Mouse (Mus musculus) liver, adult 2 months (tissue): ENCODE data around the gene Naa25. TPM values are rescaled to one million over a fixed set of nuclear protein-coding genes. Genes with fewer than 3 reads are reported as not detected.

ENCODE experiments used
- DNase-seq: peaks from one replicate; pipeline ENCODE4 v3.0.0-alpha.2; 2011; ENCODE audit warnings: low read depth, low spot score; ENCODE audit errors: extremely low read depth
- H3K27ac ChIP-seq: fragments of 200-500 bp; replicated peaks from 2 replicates; pipeline ENCODE4 v1.5.1; 2012; ENCODE audit warnings: low read depth, mild to moderate bottlenecking, control low read depth, inconsistent platforms, low read length; ENCODE audit not compliant: insufficient read depth
- H3K27me3 ChIP-seq: fragments of 200-500 bp; 2 replicates; pipeline ENCODE4 v1.6.1; 2012; ENCODE audit warnings: mild to moderate bottlenecking, moderate library complexity, low read length, inconsistent platforms; ENCODE audit not compliant: control insufficient read depth, insufficient read depth
- H3K36me3 ChIP-seq: fragments of 200-500 bp; 2 replicates; pipeline ENCODE4 v1.6.1; 2012; ENCODE audit warnings: low read length, inconsistent platforms; ENCODE audit not compliant: control insufficient read depth, insufficient read depth
- H3K4me1 ChIP-seq: fragments of 200-500 bp; 2 replicates; pipeline ENCODE4 v1.6.1; 2011; ENCODE audit warnings: low read length; ENCODE audit not compliant: control insufficient read depth, insufficient read depth
- H3K4me3 ChIP-seq: fragments of 200-500 bp; 2 replicates; pipeline ENCODE4 v1.5.1; 2011; ENCODE audit warnings: low read depth, mild to moderate bottlenecking, control low read depth, low read length, moderate library complexity; ENCODE audit not compliant: insufficient read depth
- H3K79me2 ChIP-seq: fragments of 200-500 bp; 2 replicates; pipeline ENCODE4 v1.6.1; 2012; ENCODE audit warnings: inconsistent platforms, mild to moderate bottlenecking, low read length, moderate library complexity; ENCODE audit not compliant: control insufficient read depth, insufficient read depth
- H3K9ac ChIP-seq: fragments of 200-500 bp; 2 replicates; pipeline ENCODE4 v1.6.1; 2012; ENCODE audit warnings: low read depth, mild to moderate bottlenecking, control low read depth, inconsistent platforms, low read length
- CTCF ChIP-seq: fragments of 200-500 bp; IDR thresholded peaks from 2 replicates; pipeline ENCODE4 v1.5.1; 2011; ENCODE audit warnings: low read depth, low read length, control low read depth
- POLR2A ChIP-seq: fragments of 200-500 bp; IDR thresholded peaks from 2 replicates; pipeline ENCODE4 v1.6.1; 2011; ENCODE audit warnings: low read length, control low read depth; ENCODE audit not compliant: insufficient read depth; ENCODE audit errors: extremely low read depth
- WGBS: fragments of 180-500 bp; shearing (Covaris S2); methylation state at CpG from one replicate; pipeline ENCODE4 v1.1.7; 2018; 5-methylcytosine and 5-hydroxymethylcytosine counted together
- polyA plus RNA-seq: library from polyadenylated mRNA; depleted of rRNA; stranded (reverse); fragments of >200 nt; gene quantifications from 2 replicates; pipeline ENCODE4 v1.2.3, GENCODE M21; 2012; rRNA removed
- total RNA-seq: library from RNA; depleted of rRNA; stranded (reverse); fragments of >200 nt; gene quantifications from 2 replicates; pipeline ENCODE4 v1.2.3, GENCODE M21; 2014; rRNA removed

Naa25 gene
- 8.6 and 8.9 TPM in 2 replicates for total RNA-seq
- polyA plus RNA-seq, result 5.8 and 7.6 TPM in 2 replicates

DNA sequence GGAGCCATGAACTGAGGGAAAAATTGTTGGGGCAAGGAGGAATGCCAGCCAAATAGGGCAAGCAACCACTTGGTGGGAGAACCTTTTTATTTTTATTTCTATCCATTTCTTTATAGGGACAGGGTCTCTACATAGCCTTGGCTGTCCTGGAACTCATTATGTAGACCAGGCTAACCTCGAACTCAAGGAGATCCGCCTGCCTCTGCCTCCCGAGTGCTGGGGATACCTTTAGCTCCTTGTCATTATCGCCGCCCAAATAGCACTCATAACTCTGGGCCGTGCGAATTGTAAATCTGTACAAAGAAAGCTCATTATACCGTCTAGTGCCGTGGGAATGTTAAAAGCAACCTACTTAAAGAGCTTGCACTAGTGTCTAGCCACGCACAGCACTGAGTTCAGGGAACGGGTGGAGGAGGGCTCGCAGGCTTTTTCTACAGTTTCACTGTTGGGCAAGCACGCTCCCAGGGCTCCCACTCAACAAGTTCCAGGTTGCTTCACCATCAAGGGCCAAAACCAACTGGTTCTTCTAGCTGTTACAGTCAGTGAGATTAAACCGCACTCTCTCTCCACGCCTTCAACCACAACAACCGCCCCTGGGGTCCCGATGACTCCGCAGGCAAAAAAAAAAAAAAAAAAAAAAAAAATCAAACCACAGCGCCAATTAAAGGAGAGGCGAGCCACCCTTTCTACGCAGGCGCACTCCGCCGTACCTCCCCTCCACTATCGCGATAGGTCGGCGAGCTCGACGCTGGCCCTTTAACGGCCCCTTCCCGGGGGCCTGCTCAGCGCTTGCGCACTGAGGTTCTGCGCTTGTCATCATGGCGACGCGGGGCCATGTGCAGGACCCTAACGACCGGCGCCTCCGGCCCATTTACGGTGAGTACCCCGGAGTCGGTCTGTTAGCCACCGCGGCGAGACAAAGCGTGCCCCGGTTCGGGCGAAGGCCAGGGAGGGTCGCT, at the start of gene Naa25:
Gene Naa25, plus strand, starts transcription at position 750 of the 959 bp plus-strand sequence.
- peak within 1 kb of the TSS; percentile 90 for H3K4me3 ChIP-seq
- DNase-seq, result peak; percentile 79
- TF ChIP-seq POLR2A (peak; percentile 39; the same call in 1 of the 2 replicates), CTCF (no peak)
- H3K27ac ChIP-seq, result peak within 1 kb of the TSS; percentile 71
- H3K27me3 ChIP-seq, result no peaks in the 10 kb centered on the region
- H3K36me3 ChIP-seq, result no peaks in the 10 kb centered on the region
- WGBS, result 7% methylated on average over 53 of the region's 53 CpGs
- H3K4me1 ChIP-seq, result peaks cover 24% of the 10 kb centered on the region
- peaks cover 27% of the 10 kb centered on the region for H3K79me2 ChIP-seq
- H3K9ac ChIP-seq, result peak within 1 kb of the TSS; percentile 93

DNA sequence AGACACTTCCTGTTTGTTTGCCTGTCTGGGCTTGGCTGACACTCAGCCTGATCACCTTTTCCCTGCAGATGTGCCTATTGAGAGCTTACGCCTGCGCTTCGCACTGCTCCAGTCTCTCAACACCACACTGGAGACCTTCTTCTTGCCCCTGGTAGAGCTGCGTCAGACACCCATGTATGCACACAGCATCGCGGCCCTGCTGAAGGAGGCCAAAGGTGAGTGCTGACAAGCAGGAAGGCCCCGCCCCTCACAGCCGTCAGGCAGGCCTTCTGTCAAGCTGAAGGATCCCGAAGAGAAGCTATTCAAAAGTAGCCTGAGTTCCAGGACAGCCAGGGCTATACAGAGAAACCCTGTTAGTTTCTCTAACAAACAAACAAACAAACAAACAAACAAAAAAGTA, 38.5 kb upstream of the Naa25 start:
- H3K4me3 ChIP-seq, result no peak overlapping the region
- no peaks in the 10 kb centered on the region for H3K4me1 ChIP-seq
- 65% methylated on average over 9 of the region's 9 CpGs for WGBS
- H3K79me2 ChIP-seq, result no peaks in the 10 kb centered on the region
- DNase-seq, result no peak
- no peaks in the 10 kb centered on the region for H3K27me3 ChIP-seq
- no peak overlapping the region for H3K9ac ChIP-seq
- no peak for TF ChIP-seq POLR2A
- no peak for TF ChIP-seq CTCF
- no peak overlapping the region for H3K27ac ChIP-seq
- peaks cover 26% of the 10 kb centered on the region for H3K36me3 ChIP-seq

GRCm38 (mm10) chr5:121361696-121362095, 36.0 kb upstream of the Naa25 start:
- 92% methylated on average over 5 of the region's 5 CpGs for WGBS
- no peaks in the 10 kb centered on the region for H3K4me1 ChIP-seq
- TF ChIP-seq POLR2A (no peak), CTCF (no peak)
- H3K27me3 ChIP-seq, result no peaks in the 10 kb centered on the region
- H3K79me2 ChIP-seq, result no peaks in the 10 kb centered on the region
- DNase-seq, result no peak
- no peak overlapping the region for H3K27ac ChIP-seq
- H3K9ac ChIP-seq, result no peak overlapping the region
- peaks cover 20% of the 10 kb centered on the region for H3K36me3 ChIP-seq
- H3K4me3 ChIP-seq, result no peak overlapping the region

DNA sequence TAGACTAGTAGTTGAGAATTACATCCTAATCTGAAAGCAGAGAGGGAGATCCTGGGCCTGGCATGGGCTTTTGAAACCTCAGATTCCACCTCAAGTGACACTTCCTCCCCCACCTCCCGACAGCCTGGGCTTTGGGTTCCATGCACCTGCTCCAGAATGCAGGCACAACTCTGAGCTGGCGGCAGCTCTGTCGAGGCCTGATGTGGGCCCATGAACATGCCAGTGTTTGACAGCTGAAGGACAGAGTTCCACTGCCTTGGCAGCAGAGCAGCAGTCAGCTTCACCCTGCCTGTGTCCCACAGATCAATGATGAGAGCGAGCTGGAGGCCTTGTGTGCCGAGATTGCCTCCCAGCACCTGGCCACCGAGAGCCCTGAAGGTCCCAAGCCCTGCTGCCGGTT, 34.3 kb upstream of the Naa25 start:
- no peak overlapping the region for H3K4me3 ChIP-seq
- TF ChIP-seq POLR2A, result no peak
- TF ChIP-seq CTCF, result no peak
- H3K9ac ChIP-seq, result no peak overlapping the region
- no peak for DNase-seq
- no peaks in the 10 kb centered on the region for H3K79me2 ChIP-seq
- 78% methylated on average over 7 of the region's 7 CpGs for WGBS
- no peak overlapping the region for H3K27ac ChIP-seq
- H3K4me1 ChIP-seq, result no peaks in the 10 kb centered on the region
- H3K36me3 ChIP-seq, result peaks cover 20% of the 10 kb centered on the region
- H3K27me3 ChIP-seq, result no peaks in the 10 kb centered on the region

DNA sequence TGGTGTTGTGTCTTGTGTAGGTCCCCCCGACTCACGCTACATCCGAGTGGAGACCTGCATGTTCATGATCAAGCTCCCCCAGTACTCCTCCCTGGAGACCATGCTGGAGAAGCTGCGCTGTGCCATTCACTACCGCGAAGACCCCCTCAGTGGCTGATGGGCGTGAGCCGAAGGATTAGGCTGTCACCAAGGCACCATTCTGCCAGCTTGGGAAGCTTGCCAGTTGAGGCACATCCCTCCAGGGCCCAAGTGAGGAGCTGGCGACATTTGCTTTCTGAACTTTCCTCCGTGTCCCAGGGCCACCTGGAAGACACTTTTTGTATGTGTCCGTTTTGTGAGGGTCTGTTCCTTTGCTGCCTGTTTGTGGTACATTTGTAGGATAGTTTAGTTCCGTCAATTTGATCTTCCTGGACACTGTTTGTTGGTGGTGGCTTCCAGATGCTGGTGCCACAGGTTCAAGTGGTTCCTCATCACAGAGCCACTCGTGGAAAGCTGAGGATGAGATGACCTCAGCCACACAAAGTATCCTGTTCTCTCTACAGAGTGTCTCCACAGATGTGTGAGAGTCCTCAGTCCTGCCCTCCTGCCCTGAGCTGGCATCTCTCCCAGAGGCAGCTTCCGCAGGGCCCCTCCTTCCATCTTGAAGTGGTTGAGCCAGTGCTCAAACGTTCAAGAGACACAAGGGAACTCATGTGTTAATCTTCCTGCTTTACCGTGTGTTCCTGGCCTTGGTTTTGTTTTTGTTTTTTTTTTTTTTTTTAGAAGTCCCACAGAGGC, 31.1 kb upstream of the Naa25 start:
- Histone ChIP-seq H3K4me3 (no peak overlapping the region), H3K36me3 (peaks cover 14% of the 10 kb centered on the region; the same call in 1 of the 2 replicates), H3K79me2 (no peaks in the 10 kb centered on the region), H3K27ac (no peak overlapping the region), H3K4me1 (no peaks in the 10 kb centered on the region), H3K27me3 (no peaks in the 10 kb centered on the region), H3K9ac (no peak overlapping the region)
- no peak for TF ChIP-seq CTCF
- no peak for TF ChIP-seq POLR2A
- no peak for DNase-seq
- WGBS, result 85% methylated on average over 16 of the region's 16 CpGs
